Comparison of ENCODE assay signal across 8 mouse cellular contexts in the genomic region with DNA sequence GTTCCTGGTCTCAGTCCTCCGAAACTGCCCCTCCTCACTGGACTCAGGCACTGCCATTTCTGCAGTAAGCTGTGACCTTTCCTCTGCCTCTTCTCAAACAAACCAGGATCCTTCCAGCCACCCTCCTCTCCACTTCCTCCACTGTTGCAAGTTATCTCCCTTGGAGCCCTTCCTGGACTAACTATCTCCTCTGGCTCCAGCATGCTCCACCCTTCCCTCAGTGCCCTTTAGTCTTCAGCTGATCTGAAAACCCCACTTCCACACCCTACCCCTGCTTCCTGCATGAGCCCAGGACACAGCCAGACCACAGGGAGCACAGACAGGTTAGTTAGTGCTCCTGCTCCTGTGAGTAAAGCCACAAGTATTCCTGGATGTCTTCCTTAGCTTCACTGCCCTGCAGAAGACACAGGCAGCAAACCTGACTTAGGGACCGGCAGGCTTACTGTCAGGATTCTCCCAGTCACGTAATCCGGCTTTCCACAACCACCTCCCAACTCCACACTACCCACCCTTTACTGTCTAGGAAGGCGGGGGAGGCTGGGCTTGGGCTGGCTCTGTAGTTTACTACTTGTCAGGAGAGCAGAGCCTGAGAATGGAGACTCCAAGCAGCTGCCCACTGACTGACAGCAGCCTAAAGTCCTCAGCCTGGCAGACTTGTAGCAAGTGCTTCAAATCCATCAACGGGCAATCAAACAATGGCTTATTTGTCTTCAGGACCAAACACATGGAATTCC. TPM values are rescaled to one million over a fixed set of nuclear protein-coding genes. Genes with fewer than 3 reads are reported as not detected.
DNase-seq lines count a peak whose midpoint lies in the region; ATAC-seq lines count a peak whose summit lies in the region.

No protein-coding gene starts in this region.

- no peak for ATAC-seq in megakaryocyte, adult 5-6 weeks (ENCODE audit: poor library complexity, severe bottlenecking)
- ATAC-seq in embryonic facial prominence, embryonic 11.5 days (replicated peaks; ENCODE audit: insufficient number of reproducible peaks, low FRiP score, low TSS enrichment, low read depth), result no peak
- ATAC-seq in hindbrain, embryonic 14.5 days (ENCODE audit: low FRiP score), result no peak
- no peak for ATAC-seq in midbrain, embryonic 14.5 days (ENCODE audit: low FRiP score, low TSS enrichment)
- no peak for ATAC-seq in activated CD4-positive, CD25-positive, alpha-beta regulatory T cell, adult 4 months

- peaks cover 76% of the 10 kb centered on the region for H3K4me1 ChIP-seq in megakaryocyte, embryonic 14.5 days
- peaks cover 10% of the 10 kb centered on the region; the same call in 1 of the 2 replicates for H3K4me1 ChIP-seq in embryonic facial prominence, embryonic 11.5 days (ENCODE audit: control insufficient read depth, insufficient read depth, low read length)
- peaks cover 47% of the 10 kb centered on the region for H3K4me1 ChIP-seq in hindbrain, embryonic 14.5 days (replicated peaks; ENCODE audit: control insufficient read depth, insufficient read depth, low read length)
- peaks cover 47% of the 10 kb centered on the region for H3K4me1 ChIP-seq in midbrain, embryonic 14.5 days (ENCODE audit: control insufficient read depth, insufficient read depth, low read length)

- H3K36me3 ChIP-seq in megakaryocyte, embryonic 14.5 days (replicated peaks; ENCODE audit: low read length), result peaks cover 14% of the 10 kb centered on the region
- H3K36me3 ChIP-seq in embryonic facial prominence, embryonic 11.5 days (replicated peaks; ENCODE audit: control insufficient read depth, insufficient read depth, low read depth, low read length), result no peaks in the 10 kb centered on the region; the same call in 1 of the 2 replicates
- H3K36me3 ChIP-seq in hindbrain, embryonic 14.5 days (replicated peaks; ENCODE audit: control insufficient read depth, insufficient read depth), result peaks cover 8% of the 10 kb centered on the region; the same call in 1 of the 2 replicates
- 0 out of 2 replicates have a peak, but pooled peaks cover 10% of the 10 kb centered on the region for H3K36me3 ChIP-seq in midbrain, embryonic 14.5 days (ENCODE audit: control insufficient read depth, insufficient read depth, low read length)

- H3K4me2 ChIP-seq in embryonic facial prominence, embryonic 11.5 days (ENCODE audit: low read depth, low read length), result peak overlapping the region; percentile 38; the same call in 1 of the 2 replicates
- peak overlapping the region; percentile 81 for H3K4me2 ChIP-seq in hindbrain, embryonic 14.5 days (replicated peaks)
- peak overlapping the region; percentile 79 for H3K4me2 ChIP-seq in midbrain, embryonic 14.5 days (ENCODE audit: low read length)

- peak overlapping the region; percentile 97 for H3K4me3 ChIP-seq in megakaryocyte, embryonic 14.5 days (replicated peaks)
- no peak overlapping the region for H3K4me3 ChIP-seq in embryonic facial prominence, embryonic 11.5 days (ENCODE audit: low read depth, low read length)
- peak overlapping the region; percentile 100 for H3K4me3 ChIP-seq in hindbrain, embryonic 14.5 days (replicated peaks; ENCODE audit: low read length)
- H3K4me3 ChIP-seq in midbrain, embryonic 14.5 days (replicated peaks; ENCODE audit: low read depth, low read length), result peak overlapping the region; percentile 72

- no peak overlapping the region for H3K9ac ChIP-seq in embryonic facial prominence, embryonic 11.5 days (replicated peaks; ENCODE audit: low read length)
- H3K9ac ChIP-seq in hindbrain, embryonic 14.5 days, result peak overlapping the region; percentile 100
- peak overlapping the region; percentile 37; the same call in 1 of the 2 replicates for H3K9ac ChIP-seq in midbrain, embryonic 14.5 days (replicated peaks; ENCODE audit: low read length)

- 37% methylated on average over 6 of the region's 6 CpGs for WGBS in embryonic facial prominence, embryonic 11.5 days
- 27% methylated on average over 6 of the region's 6 CpGs for WGBS in hindbrain, embryonic 14.5 days
- WGBS in midbrain, embryonic 14.5 days, result 33% methylated on average over 6 of the region's 6 CpGs

- H3K27ac ChIP-seq in embryonic facial prominence, embryonic 11.5 days (replicated peaks; ENCODE audit: low read depth, low read length), result no peak overlapping the region
- peak overlapping the region; percentile 39; the same call in 1 of the 2 replicates for H3K27ac ChIP-seq in hindbrain, embryonic 14.5 days
- H3K27ac ChIP-seq in midbrain, embryonic 14.5 days (replicated peaks; ENCODE audit: low read depth, low read length), result 0 out of 2 replicates have a peak overlapping the region, but pooled peaks have one; percentile 32

- H3K9me3 ChIP-seq in megakaryocyte, embryonic 14.5 days, result no peaks in the 10 kb centered on the region
- H3K9me3 ChIP-seq in embryonic facial prominence, embryonic 11.5 days (replicated peaks; ENCODE audit: control insufficient read depth, low read length), result no peaks in the 10 kb centered on the region
- H3K9me3 ChIP-seq in hindbrain, embryonic 14.5 days (ENCODE audit: control insufficient read depth, low read length), result no peaks in the 10 kb centered on the region
- H3K9me3 ChIP-seq in midbrain, embryonic 14.5 days (ENCODE audit: control insufficient read depth, low read length), result no peaks in the 10 kb centered on the region

- no peak for DNase-seq in embryonic facial prominence, embryonic 11.5 days (ENCODE audit: low spot score)
- DNase-seq in hindbrain, embryonic 14.5 days (ENCODE audit: low spot score), result no peak
- peak; percentile 44 for DNase-seq in midbrain, embryonic 14.5 days
- DNase-seq in cerebellum, adult 18-20 months, result no peak
- no peak for DNase-seq in MN1 (ENCODE audit: low spot score)

- H3K27me3 ChIP-seq in megakaryocyte, embryonic 14.5 days (replicated peaks), result no peaks in the 10 kb centered on the region
- H3K27me3 ChIP-seq in embryonic facial prominence, embryonic 11.5 days (ENCODE audit: control insufficient read depth, insufficient read depth, low read length), result no peaks in the 10 kb centered on the region
- H3K27me3 ChIP-seq in hindbrain, embryonic 14.5 days (ENCODE audit: control insufficient read depth, insufficient read depth, low read length), result no peaks in the 10 kb centered on the region
- H3K27me3 ChIP-seq in midbrain, embryonic 14.5 days (ENCODE audit: control insufficient read depth, insufficient read depth, low read length), result no peaks in the 10 kb centered on the region

RNA-seq across cellular contexts. Expression of a gene that starts 4.2 kb away (rescaled TPM):
- 334 and 807 TPM in 2 replicates for polyA plus RNA-seq in megakaryocyte, embryonic 14.5 days (2012; ENCODE audit: insufficient read depth, low replicate concordance)
- total RNA-seq in megakaryocyte, adult 5-6 weeks (2015), result 211 and 220 TPM in 2 replicates
- total RNA-seq in megakaryocyte, adult 5-6 weeks (2017), result 181 and 183 TPM in 2 replicates
- 654 and 692 TPM in 2 replicates for polyA plus RNA-seq in embryonic facial prominence, embryonic 11.5 days (2014; fragmentation: Nextera tagmentation; extraction: Ambion mirVana)
- polyA plus RNA-seq in hindbrain, embryonic 14.5 days (2014; fragmentation: Nextera tagmentation; extraction: Ambion mirVana), result 1,350 and 1,384 TPM in 2 replicates
- 1,631 and 1,863 TPM in 2 replicates for polyA plus RNA-seq in midbrain, embryonic 14.5 days (2014; fragmentation: Nextera tagmentation; extraction: Ambion mirVana)
- polyA plus RNA-seq in activated CD4-positive, CD25-positive, alpha-beta regulatory T cell, adult 4 months (2017; shearing (Covaris generic)), result 100 to 1,000 TPM; 506 to 510 TPM

RNA-seq across cellular contexts. Expression of a gene that starts 18.3 kb away (rescaled TPM):
- polyA plus RNA-seq in megakaryocyte, embryonic 14.5 days (2012; ENCODE audit: insufficient read depth, low replicate concordance), result 84.5 and 173 TPM in 2 replicates
- total RNA-seq in megakaryocyte, adult 5-6 weeks (2015), result 80.9 and 84.8 TPM in 2 replicates
- total RNA-seq in megakaryocyte, adult 5-6 weeks (2017), result 104 and 113 TPM in 2 replicates
- polyA plus RNA-seq in embryonic facial prominence, embryonic 11.5 days (2014; fragmentation: Nextera tagmentation; extraction: Ambion mirVana), result 67.4 and 70.7 TPM in 2 replicates
- 85.3 and 98.0 TPM in 2 replicates for polyA plus RNA-seq in hindbrain, embryonic 14.5 days (2014; fragmentation: Nextera tagmentation; extraction: Ambion mirVana)
- polyA plus RNA-seq in midbrain, embryonic 14.5 days (2014; fragmentation: Nextera tagmentation; extraction: Ambion mirVana), result 93.9 and 110 TPM in 2 replicates
- 100 to 1,000 TPM; 287 to 293 TPM for polyA plus RNA-seq in activated CD4-positive, CD25-positive, alpha-beta regulatory T cell, adult 4 months (2017; shearing (Covaris generic))

RNA-seq across cellular contexts. Expression of a gene that starts 26.1 kb away (rescaled TPM):
- polyA plus RNA-seq in megakaryocyte, embryonic 14.5 days (2012; ENCODE audit: insufficient read depth, low replicate concordance), result 187 and 368 TPM in 2 replicates
- 507 and 587 TPM in 2 replicates for total RNA-seq in megakaryocyte, adult 5-6 weeks (2015)
- 367 and 413 TPM in 2 replicates for total RNA-seq in megakaryocyte, adult 5-6 weeks (2017)
- polyA plus RNA-seq in embryonic facial prominence, embryonic 11.5 days (2014; fragmentation: Nextera tagmentation; extraction: Ambion mirVana), result 1,638 and 1,712 TPM in 2 replicates
- polyA plus RNA-seq in hindbrain, embryonic 14.5 days (2014; fragmentation: Nextera tagmentation; extraction: Ambion mirVana), result 968 and 989 TPM in 2 replicates
- polyA plus RNA-seq in midbrain, embryonic 14.5 days (2014; fragmentation: Nextera tagmentation; extraction: Ambion mirVana), result 1,242 and 1,259 TPM in 2 replicates
- polyA plus RNA-seq in activated CD4-positive, CD25-positive, alpha-beta regulatory T cell, adult 4 months (2017; shearing (Covaris generic)), result 100 to 1,000 TPM; 724 to 797 TPM

RNA-seq across cellular contexts. Expression of a gene that starts 34.5 kb away (rescaled TPM):
- polyA plus RNA-seq in megakaryocyte, embryonic 14.5 days (2012; ENCODE audit: insufficient read depth, low replicate concordance), result 20.7 and 36.2 TPM in 2 replicates
- 17.2 and 18.5 TPM in 2 replicates for total RNA-seq in megakaryocyte, adult 5-6 weeks (2015)
- total RNA-seq in megakaryocyte, adult 5-6 weeks (2017), result 19.8 and 38.6 TPM in 2 replicates
- polyA plus RNA-seq in embryonic facial prominence, embryonic 11.5 days (2014; fragmentation: Nextera tagmentation; extraction: Ambion mirVana), result 8.1 and 8.7 TPM in 2 replicates
- 14.2 and 14.8 TPM in 2 replicates for polyA plus RNA-seq in hindbrain, embryonic 14.5 days (2014; fragmentation: Nextera tagmentation; extraction: Ambion mirVana)
- polyA plus RNA-seq in midbrain, embryonic 14.5 days (2014; fragmentation: Nextera tagmentation; extraction: Ambion mirVana), result 16.3 and 16.7 TPM in 2 replicates
- 10 to 100 TPM; 49.9 to 59.3 TPM for polyA plus RNA-seq in activated CD4-positive, CD25-positive, alpha-beta regulatory T cell, adult 4 months (2017; shearing (Covaris generic))

RNA-seq across cellular contexts. Expression of a gene that starts 47.7 kb away (rescaled TPM):
- not detected in 2 replicates for polyA plus RNA-seq in megakaryocyte, embryonic 14.5 days (2012; ENCODE audit: insufficient read depth, low replicate concordance)
- 0.09 and 0.42 TPM in 2 replicates for total RNA-seq in megakaryocyte, adult 5-6 weeks (2015)
- 0.08 and 0.15 TPM in 2 replicates for total RNA-seq in megakaryocyte, adult 5-6 weeks (2017)
- 0.22 TPM in 1 of 2 replicates, not detected in the other for polyA plus RNA-seq in embryonic facial prominence, embryonic 11.5 days (2014; fragmentation: Nextera tagmentation; extraction: Ambion mirVana)
- polyA plus RNA-seq in hindbrain, embryonic 14.5 days (2014; fragmentation: Nextera tagmentation; extraction: Ambion mirVana), result 0.18 TPM in 1 of 2 replicates, not detected in the other
- polyA plus RNA-seq in midbrain, embryonic 14.5 days (2014; fragmentation: Nextera tagmentation; extraction: Ambion mirVana), result not detected in 2 replicates
- 1 to 10 TPM; 2.9 to 3.1 TPM for polyA plus RNA-seq in activated CD4-positive, CD25-positive, alpha-beta regulatory T cell, adult 4 months (2017; shearing (Covaris generic))
